Mouse (Mus musculus) retina, embryonic 14.5 days (tissue): Measurements from ENCODE around the gene Fam129c.
A peak's percentile ranks its signal among the peaks of the same experiment; 100 is the strongest.

Experiments used
- DNase-seq: peaks from one replicate; pipeline ENCODE4 v3.0.0-alpha.2; 2015; ENCODE audit warnings: low spot score

Gene Fam129c

GRCm38 (mm10) chr8:71597451-71597850 lies at the start of gene Fam129c:
Gene Fam129c (plus strand): TSS chr8:71597648.
- no peak for DNase-seq

GRCm38 (mm10) chr8:71550754-71551153 lies 46.7 kb upstream of the Fam129c start:
- no peak for DNase-seq

GRCm38 (mm10) chr8:71552770-71553169 lies 44.7 kb upstream of the Fam129c start:
- no peak for DNase-seq

- no peak for DNase-seq
These were observed 43.4 kb upstream of the Fam129c start for GRCm38 (mm10) chr8:71554001-71554400.

GRCm38 (mm10) chr8:71554644-71555043 lies 42.8 kb upstream of the Fam129c start:
- DNase-seq = no peak

GRCm38 (mm10) chr8:71558071-71558957 lies 39.1 kb upstream of the Fam129c start, which contains the start of gene Tmem221:
Gene Tmem221 (minus strand): TSS chr8:71558871.
- no peak for DNase-seq

GRCm38 (mm10) chr8:71558958-71559690 lies 38.3 kb upstream of the Fam129c start:
- DNase-seq = peak; percentile 66

GRCm38 (mm10) chr8:71560071-71560470 lies 37.4 kb upstream of the Fam129c start:
- no peak for DNase-seq

- no peak for DNase-seq
These were observed 36.7 kb upstream of the Fam129c start for GRCm38 (mm10) chr8:71560765-71561164.

GRCm38 (mm10) chr8:71561401-71561800 lies 36.0 kb upstream of the Fam129c start:
- peak; percentile 84 for DNase-seq

- DNase-seq = peak; percentile 73
These were observed 34.7 kb upstream of the Fam129c start for GRCm38 (mm10) chr8:71562751-71563150.

- no peak for DNase-seq
These were observed 33.5 kb upstream of the Fam129c start for GRCm38 (mm10) chr8:71563992-71564391.

GRCm38 (mm10) chr8:71566501-71566900 lies 30.9 kb upstream of the Fam129c start, which contains the start of gene Nxnl1:
Gene Nxnl1 (minus strand): TSS chr8:71566601.
- DNase-seq = no peak

GRCm38 (mm10) chr8:71567587-71567986 lies 29.9 kb upstream of the Fam129c start:
- DNase-seq = no peak

GRCm38 (mm10) chr8:71568387-71568937 lies 29.0 kb upstream of the Fam129c start, which contains the start of gene Slc27a1:
Gene Slc27a1 (plus strand): TSS chr8:71568882.
- DNase-seq = no peak

- DNase-seq = no peak
These were observed 28.5 kb upstream of the Fam129c start for GRCm38 (mm10) chr8:71568941-71569340.

GRCm38 (mm10) chr8:71569366-71570290 lies 27.8 kb upstream of the Fam129c start:
- DNase-seq = peak; percentile 94

- peak; percentile 96 for DNase-seq
These were observed 27.0 kb upstream of the Fam129c start for GRCm38 (mm10) chr8:71570291-71570954.

GRCm38 (mm10) chr8:71572077-71572476 lies 25.4 kb upstream of the Fam129c start:
- DNase-seq = no peak

GRCm38 (mm10) chr8:71572847-71573633 lies 24.4 kb upstream of the Fam129c start:
- DNase-seq = no peak
